Mouse (Mus musculus): ENCODE measurements around the gene Smg6.

The Smg6 gene

DNA sequence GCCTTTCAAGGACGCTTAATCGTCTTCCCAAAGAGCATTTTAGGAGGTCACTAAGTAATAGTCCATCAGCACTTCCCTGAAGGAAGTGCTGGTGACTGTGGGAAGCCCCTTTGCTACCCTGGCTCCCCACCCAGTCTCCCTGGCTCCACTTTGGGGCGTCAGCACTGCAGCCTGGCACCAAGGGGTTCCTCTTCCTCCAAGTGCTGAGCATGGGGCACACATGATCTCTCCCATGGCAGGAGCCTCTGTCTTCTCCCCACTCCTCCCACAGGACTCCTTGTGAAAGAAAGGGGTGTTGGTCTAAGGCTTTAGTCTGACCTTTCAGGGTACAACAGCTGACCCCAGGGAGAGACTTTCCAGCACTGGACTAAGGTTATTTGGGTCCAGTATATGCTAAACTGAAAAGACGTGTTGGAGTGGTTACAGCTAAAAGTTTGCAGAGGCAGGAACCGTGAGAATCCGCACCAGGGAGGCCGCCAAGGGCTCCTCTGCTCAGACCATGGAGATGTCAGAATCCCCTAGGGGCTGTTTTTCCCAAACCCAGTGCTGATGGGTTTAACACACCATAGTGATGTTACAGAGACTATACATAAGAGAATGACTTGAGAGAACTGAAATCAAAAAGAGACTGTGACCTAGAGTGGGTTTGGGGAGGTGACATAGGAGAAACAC is 122.2 kb downstream of the Smg6 start:
- no peak for DNase-seq (ENCODE audit: low read depth)

- DNase-seq (ENCODE audit: low read depth): no peak
Observed at GRCm38 (mm10) chr11:75049146-75049545, 123.5 kb downstream of the Smg6 start.

DNA sequence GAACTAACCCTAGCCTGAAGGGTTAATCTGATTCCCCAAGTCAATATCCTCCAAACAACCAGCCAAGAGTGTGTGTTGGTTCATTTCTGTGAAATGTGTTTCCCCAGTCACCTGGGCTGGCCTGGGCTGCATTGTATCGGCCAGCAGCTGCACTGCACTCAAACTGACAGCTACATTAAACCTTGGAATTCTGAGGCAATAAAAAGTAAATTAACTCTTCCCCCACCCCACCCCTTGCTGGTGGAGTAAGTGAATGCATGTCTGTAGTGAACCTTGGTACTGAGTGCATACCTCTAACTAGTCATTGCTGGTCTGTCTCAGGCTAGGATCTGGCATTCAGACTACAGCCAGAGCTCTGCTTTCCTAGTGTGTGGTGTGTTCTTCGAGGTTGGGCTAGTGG is 124.2 kb downstream of the Smg6 start:
- no peak for DNase-seq (ENCODE audit: low read depth)

GRCm38 (mm10) chr11:75051239-75051638 is 125.6 kb downstream of the Smg6 start:
- DNase-seq (ENCODE audit: low read depth): no peak

DNA sequence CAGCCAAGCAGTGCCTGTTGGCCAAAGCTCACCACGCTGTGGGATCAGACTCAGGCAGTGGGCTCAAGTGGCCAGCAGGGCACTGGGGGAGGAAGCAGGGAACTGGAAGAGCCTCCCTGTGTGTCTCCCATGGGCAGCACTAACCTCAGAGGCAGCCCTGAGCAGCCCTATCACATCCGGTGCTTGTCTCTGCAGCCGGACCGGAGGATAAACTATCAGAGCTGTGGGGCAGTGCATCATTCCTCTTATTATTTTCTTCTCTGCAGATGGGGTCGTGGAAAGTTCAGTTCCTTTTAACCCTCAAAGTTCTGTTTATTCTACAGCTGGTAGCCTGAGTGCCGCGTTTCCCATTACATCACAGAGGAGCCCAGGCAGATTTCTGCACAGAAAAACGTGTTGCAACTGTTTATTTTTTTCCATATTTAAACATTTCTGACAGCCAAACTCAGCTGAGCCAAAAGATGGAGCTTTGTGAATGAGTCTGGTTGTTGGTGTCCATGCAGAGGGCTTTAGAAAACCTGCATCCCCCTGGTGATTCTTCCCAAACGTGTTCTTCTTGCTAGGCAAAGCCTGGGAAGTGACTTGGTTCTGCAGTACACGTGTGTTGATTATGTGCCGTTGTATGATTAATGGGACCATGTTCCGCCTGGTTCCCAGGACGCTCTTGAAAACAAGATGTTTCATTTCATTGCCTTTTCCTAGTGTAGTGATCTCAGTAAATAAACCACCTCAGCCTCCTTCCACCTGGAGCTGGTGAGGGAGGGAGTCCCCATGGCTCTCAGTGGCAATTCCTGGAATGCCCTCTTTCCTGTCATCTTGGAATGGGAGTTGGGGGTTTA is 126.3 kb downstream of the Smg6 start:
- DNase-seq (ENCODE audit: low read depth): no peak

DNA sequence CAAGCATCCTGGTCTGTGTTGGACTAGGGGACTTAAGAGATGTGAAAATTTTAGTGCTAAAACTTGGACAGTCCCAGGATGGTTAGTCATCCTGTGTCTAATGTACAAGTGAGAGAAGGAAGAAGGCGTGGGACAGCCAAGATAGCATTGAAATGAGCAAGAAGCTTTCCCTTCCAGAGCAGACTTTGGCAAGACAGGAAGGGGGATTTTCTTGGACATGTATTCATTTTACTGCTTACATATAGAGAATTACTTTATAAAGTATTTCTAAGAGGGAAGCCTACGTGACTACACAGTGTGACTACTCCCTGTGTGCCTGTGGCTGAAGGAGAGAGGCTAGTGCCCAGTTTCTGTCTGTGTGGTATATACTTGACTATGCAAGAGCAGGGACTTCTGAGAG is 127.4 kb downstream of the Smg6 start:
- no peak for DNase-seq (ENCODE audit: low read depth)

GRCm38 (mm10) chr11:75053722-75054121 is 128.1 kb downstream of the Smg6 start:
- no peak for DNase-seq (ENCODE audit: low read depth)

DNA sequence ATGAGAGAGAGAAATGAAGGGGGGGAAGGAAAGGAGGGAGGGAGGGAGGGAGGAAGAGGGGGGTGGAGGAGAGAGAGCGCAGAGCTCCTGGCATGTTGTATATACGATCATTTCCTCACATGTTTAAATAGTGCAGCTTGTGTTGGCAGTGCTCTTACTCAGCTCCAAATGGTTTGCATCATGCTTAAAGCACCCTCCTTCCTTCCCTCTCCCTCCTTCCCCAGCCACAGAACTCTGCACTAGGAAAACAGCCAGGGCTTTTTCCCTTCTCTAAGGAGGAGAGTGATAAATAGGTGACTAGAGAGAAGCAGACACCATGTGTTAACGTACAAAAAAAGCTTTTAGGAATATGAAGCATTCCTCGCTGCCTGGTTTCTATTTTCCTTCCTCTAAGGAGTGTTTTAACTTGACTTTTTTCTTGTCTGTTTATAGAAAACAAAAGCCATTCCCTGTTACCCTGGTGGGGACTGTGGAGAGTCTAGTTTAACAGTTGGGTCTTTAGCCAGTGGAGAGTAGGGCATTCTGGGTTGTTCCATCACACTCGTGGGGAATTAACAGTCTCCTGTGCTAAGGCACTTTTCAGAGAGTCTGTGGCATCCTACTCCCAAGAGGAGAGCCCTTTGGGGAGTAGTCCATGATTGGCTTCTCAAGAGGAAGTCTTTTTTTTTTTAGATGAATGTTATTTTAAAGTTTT is 128.7 kb downstream of the Smg6 start:
- DNase-seq (ENCODE audit: low read depth): no peak

DNA sequence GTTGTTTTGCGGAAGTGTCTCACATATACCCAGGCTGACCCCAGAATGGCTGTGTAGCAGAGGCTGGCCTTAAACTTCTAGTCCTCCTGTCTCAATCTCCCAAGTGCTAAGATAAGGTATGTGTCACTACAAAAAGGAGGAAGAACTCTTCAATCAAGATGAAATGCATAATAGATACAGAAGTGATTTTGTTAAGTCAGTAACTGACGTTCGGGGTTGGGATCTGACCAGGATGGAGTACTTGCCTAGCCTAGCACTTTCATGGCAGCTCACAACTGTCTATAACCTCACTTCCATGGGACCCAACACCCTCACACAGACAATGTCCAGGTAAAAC is 129.2 kb downstream of the Smg6 start:
- no peak for DNase-seq (ENCODE audit: low read depth)

- DNase-seq (ENCODE audit: low read depth): no peak
Observed at GRCm38 (mm10) chr11:75062650-75063049, 137.0 kb downstream of the Smg6 start.

DNA sequence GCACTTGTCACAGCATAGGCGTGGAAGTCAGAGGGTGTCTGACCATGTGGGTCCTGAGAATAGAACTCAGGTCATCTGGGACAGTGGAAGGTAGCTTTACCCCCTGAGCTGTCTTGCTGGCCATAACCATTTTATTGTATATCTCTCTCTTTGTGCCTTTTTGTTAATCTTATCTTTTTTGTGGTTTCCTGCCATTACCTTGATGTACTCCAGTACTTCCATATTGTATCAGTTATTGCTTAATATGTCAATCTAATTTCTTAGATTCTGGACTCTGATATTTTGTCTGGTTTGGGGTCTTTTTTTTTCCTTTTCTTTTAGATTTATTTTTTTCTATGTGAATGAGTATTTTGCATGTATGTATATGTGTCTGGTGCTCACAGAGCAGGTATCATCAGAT is 138.6 kb downstream of the Smg6 start:
- DNase-seq (ENCODE audit: low read depth): no peak

GRCm38 (mm10) chr11:75071352-75071751 is 145.7 kb downstream of the Smg6 start:
- no peak for DNase-seq (ENCODE audit: low read depth)

DNA sequence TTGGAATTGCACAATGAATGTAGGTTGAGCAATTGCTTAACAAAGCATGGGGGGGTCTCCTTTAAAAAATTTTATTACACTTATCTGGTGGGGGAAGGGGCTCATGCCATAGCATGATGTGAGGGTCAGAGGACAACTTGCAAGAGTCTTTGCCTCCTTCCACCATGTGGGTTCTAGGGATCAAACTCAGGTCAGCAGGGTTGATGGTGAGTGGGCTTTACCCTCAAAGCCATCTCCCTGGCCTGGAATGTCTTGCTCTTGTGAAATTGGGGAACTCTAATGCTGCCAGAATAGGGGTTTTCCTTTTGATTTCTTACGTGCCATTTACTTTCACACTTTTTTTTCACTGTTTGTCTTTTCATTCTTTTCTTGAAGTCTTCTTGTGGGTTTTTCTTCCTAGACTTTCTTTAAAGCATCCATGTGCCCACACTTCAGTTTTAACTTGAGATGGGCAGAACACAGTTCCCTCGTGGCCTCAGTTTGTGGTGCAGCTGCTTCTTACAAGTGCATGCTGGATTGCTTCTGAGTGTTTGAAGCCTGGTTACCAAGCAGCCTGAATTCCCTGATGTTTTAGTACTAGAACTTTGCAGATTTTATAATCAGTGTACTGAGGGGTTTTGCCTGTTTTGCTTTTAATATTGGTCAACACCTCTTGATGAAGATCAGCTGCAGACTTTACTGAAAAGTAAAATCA is 147.5 kb downstream of the Smg6 start:
- no peak for DNase-seq (ENCODE audit: low read depth)

DNA sequence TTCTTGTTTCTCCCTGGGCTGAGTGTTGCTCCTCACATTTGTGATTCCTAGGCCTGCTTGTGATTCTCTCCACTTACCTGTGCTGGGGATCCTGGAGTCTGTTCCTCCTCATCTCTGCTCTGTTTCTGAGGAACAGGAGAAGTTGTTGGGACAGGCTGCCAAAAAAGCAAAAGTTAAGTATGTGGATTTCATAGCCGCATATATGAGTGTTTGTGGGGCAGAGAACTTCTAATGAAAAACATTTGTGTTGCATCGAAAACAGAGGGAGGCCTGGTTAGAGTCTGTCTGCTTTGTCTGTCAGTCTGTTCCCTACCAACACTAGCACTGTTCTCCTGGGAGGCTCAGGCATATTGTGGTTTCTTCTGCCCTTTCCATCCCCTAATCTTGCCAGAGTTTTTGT is 148.1 kb downstream of the Smg6 start:
- DNase-seq (ENCODE audit: low read depth): no peak

GRCm38 (mm10) chr11:75074543-75074942 is 148.9 kb downstream of the Smg6 start:
- no peak for DNase-seq (ENCODE audit: low read depth)

GRCm38 (mm10) chr11:75078616-75079015 is 153.0 kb downstream of the Smg6 start:
- DNase-seq (ENCODE audit: low read depth): no peak

- no peak for DNase-seq (ENCODE audit: low read depth)
Observed at GRCm38 (mm10) chr11:75083031-75083430, 157.4 kb downstream of the Smg6 start.

DNA sequence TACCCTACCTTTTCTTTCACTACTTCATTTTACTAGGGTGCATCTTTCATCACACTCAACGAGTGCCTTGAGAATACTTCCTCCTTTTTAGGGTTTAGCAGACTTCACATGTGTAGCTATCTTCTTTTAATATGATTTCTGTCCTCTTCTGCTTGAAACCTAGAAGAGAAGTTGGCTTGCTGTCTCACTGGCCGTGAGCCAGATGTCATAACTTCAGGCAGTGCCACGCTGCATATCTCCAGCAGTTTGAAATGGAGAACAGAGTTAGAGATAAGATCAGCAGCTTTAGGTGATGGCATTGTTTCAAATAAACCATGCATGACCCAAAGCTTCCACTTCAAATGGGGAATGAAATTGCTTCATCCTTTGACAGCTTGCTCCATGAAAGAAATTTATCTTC is 166.5 kb downstream of the Smg6 start:
- DNase-seq (ENCODE audit: low read depth): no peak

GRCm38 (mm10) chr11:75092656-75093055 is 167.0 kb downstream of the Smg6 start:
- no peak for DNase-seq (ENCODE audit: low read depth)

GRCm38 (mm10) chr11:75094759-75095158 is 169.1 kb downstream of the Smg6 start:
- no peak for DNase-seq (ENCODE audit: low read depth)

- no peak for DNase-seq (ENCODE audit: low read depth)
Observed at GRCm38 (mm10) chr11:75102763-75103339, 177.2 kb downstream of the Smg6 start.

GRCm38 (mm10) chr11:75106614-75107013 is 181.0 kb downstream of the Smg6 start:
- no peak for DNase-seq (ENCODE audit: low read depth)

Measured in c-Kit-positive CD71-negative TER-119-negative erythroid progenitor cells, embryonic 14.5 days (primary cell).